Mouse (Mus musculus) cerebellum, postnatal 36 days (tissue): Measurements from ENCODE around the gene Gm49378.

ENCODE experiments used
- DNase-seq, 2 experiments: peaks; one replicate each; pipeline ENCODE4 v3.0.0; 2021 to 2022; ENCODE audit warnings: mixed read lengths in 2 of 2

The Gm49378 gene

GRCm38 (mm10) chr14:55637795-55638194, at the start of gene Gm49378:
Gm49378 (minus strand) TSS chr14:55637895.
- DNase-seq = no peak

- DNase-seq = no peak
Measured at GRCm38 (mm10) chr14:55682118-55682493, 44.4 kb upstream of the Gm49378 start.

- peak; percentile 93 to 94 for DNase-seq
Measured at GRCm38 (mm10) chr14:55681160-55682117, 43.7 kb upstream of the Gm49378 start, which contains the start of gene Tinf2. Tinf2 (minus strand) TSS chr14:55681820.

- DNase-seq = no peak
Measured at GRCm38 (mm10) chr14:55677615-55678014, 39.9 kb upstream of the Gm49378 start.

GRCm38 (mm10) chr14:55672741-55673060, 35.0 kb upstream of the Gm49378 start:
- DNase-seq = no peak

- DNase-seq = peak; percentile 83 to 93
Measured at GRCm38 (mm10) chr14:55671833-55672740, 34.4 kb upstream of the Gm49378 start, which contains the start of the genes Gmpr2 and Nedd8. Gmpr2 (plus strand) TSS chr14:55671941. Nedd8 (minus strand) TSS chr14:55672124.

- no peak for DNase-seq
Measured at GRCm38 (mm10) chr14:55671486-55671832, 33.8 kb upstream of the Gm49378 start.

- DNase-seq = no peak
Measured at GRCm38 (mm10) chr14:55660636-55661035, 22.9 kb upstream of the Gm49378 start.

- DNase-seq = peak; percentile 79
Measured at GRCm38 (mm10) chr14:55659960-55660573, 22.4 kb upstream of the Gm49378 start, which contains the start of gene Mdp1. Mdp1 (minus strand) TSS chr14:55660508.

GRCm38 (mm10) chr14:55658011-55658410, 20.3 kb upstream of the Gm49378 start:
- DNase-seq = no peak

- DNase-seq = no peak
Measured at GRCm38 (mm10) chr14:55656935-55657334, 19.2 kb upstream of the Gm49378 start.

- no peak for DNase-seq
Measured at GRCm38 (mm10) chr14:55651528-55651927, 13.8 kb upstream of the Gm49378 start.

- DNase-seq = no peak
Measured at GRCm38 (mm10) chr14:55649884-55650283, 12.2 kb upstream of the Gm49378 start, which contains the start of gene Tssk4. Tssk4 (plus strand) TSS chr14:55650184.

GRCm38 (mm10) chr14:55644261-55644888, 6.7 kb upstream of the Gm49378 start:
- no peak for DNase-seq

GRCm38 (mm10) chr14:55643060-55643907, 5.6 kb upstream of the Gm49378 start, which contains the start of gene Tm9sf1:
Tm9sf1 (minus strand) TSS chr14:55643806.
- peak; percentile 83 to 88 for DNase-seq

GRCm38 (mm10) chr14:55642679-55643059, 5.0 kb upstream of the Gm49378 start:
- no peak for DNase-seq

- no peak for DNase-seq
Measured at GRCm38 (mm10) chr14:55641291-55641690, 3.6 kb upstream of the Gm49378 start.

GRCm38 (mm10) chr14:55640816-55641215, 3.1 kb upstream of the Gm49378 start:
- DNase-seq = no peak

GRCm38 (mm10) chr14:55635523-55636007, 2.1 kb downstream of the Gm49378 start, which contains the start of gene Ipo4:
Ipo4 (minus strand) TSS chr14:55635957.
- peak; percentile 85 for DNase-seq

GRCm38 (mm10) chr14:55634874-55635522, 2.7 kb downstream of the Gm49378 start:
- DNase-seq = peak; percentile 63 to 64
